8 mouse cellular contexts compared by ENCODE assay signal in the genomic region with DNA sequence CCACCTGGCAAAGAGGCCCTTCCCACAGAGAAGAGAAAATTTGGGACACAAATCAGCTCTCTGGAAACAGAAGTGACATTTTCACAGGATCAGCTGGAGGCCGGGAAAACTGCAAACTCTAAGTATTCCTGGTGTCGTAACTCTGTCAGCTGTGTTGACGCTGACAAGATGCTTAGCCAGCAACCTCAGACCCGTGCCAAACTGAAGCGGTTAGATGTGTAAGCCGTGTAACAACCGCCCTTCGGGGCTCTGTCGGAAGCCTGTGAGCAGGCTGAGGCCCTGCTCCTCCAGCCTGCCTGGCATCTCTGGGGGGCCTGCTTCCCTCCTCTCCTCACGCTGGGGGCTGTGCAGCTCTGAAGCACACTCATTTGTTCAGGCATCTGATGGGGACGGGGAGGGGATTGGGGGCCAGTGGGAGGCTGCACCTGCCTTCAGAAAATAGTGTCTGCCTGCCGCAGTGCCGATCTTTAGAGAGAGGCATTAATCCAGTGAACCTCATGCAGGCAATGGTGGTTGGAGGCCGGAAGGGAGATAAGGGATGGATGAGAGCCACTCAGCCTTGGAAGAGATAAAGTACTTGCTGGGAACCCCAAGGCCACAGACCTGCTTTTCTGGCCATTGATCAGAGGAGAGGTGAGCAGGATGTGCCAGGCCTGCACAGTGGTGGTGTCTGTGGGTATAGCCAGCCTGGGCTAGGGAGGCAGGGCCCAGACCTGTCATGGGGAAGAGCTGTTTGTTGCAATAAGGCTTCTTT.
DNase-seq lines count a peak whose midpoint lies in the region; ATAC-seq and TF ChIP-seq lines count a peak whose summit lies in the region.

No protein-coding gene starts in this region.

- peaks cover 4% of the 10 kb centered on the region; the same call in 1 of the 2 replicates for H3K4me1 ChIP-seq in brown adipose tissue, adult 24 weeks (ENCODE audit: control insufficient read depth, insufficient read depth, insufficient read length, low read length)

- H3K27ac ChIP-seq in left cerebral cortex, adult 2 months = peak overlapping the region; percentile 67
- peak overlapping the region; percentile 68 for H3K27ac ChIP-seq in brown adipose tissue, adult 24 weeks (replicated peaks; ENCODE audit: low read depth, low read length)

- H3K4me3 ChIP-seq in left cerebral cortex, adult 2 months = no peak overlapping the region
- no peak overlapping the region for H3K4me3 ChIP-seq in brown adipose tissue, adult 24 weeks (ENCODE audit: insufficient read depth, low read depth, low read length)

- peak in 1 of 2 experiments; percentile 44 for DNase-seq in left cerebral cortex, adult 2 months (ENCODE audit: extremely low spot score in 1 of 2, low spot score in 2 of 2)
- DNase-seq in left cerebral cortex, adult 8-10 months (ENCODE audit: low spot score in 2 of 2) = no peak
- peak; percentile 77 to 82 for DNase-seq in heart, adult 9 months (ENCODE audit: low spot score in 2 of 2)
- peak; percentile 44 to 69 for DNase-seq in kidney, postnatal 25 days
- peak; percentile 55 to 81 for DNase-seq in lung, postnatal 4 days
- DNase-seq in embryo, embryonic 11 days = no peak

- ATAC-seq in erythroid progenitor cell, adult 5-6 weeks (replicated peaks; ENCODE audit: low FRiP score, poor library complexity, severe bottlenecking) = no peak

- no peak for TF ChIP-seq CTCF in left cerebral cortex, adult 2 months (IDR thresholded peaks at IDR 0.05)

- intact Hi-C loops in left cerebral cortex, adult 2 months (cut with DNase I) = no loop called here

Comparison
In these comparisons a context has a peak if more than half of its experiments do, and no peak if none do; other contexts are left out.
1. DNase-seq: peak in heart, adult 9 months (2 of 2), kidney, postnatal 25 days (2 of 2) and lung, postnatal 4 days (2 of 2); none in left cerebral cortex, adult 8-10 months (0 of 2) and embryo, embryonic 11 days (single experiment).